Mouse (Mus musculus): ENCODE data around the gene Ndufa12.

The Ndufa12 gene

GRCm38 (mm10) chr10:94230172-94230981 is 31.9 kb downstream of the Ndufa12 start:
- DNase-seq (ENCODE audit: low spot score) = no peak

- DNase-seq (ENCODE audit: low spot score) = no peak
Measured at GRCm38 (mm10) chr10:94231025-94231424, 32.5 kb downstream of the Ndufa12 start.

DNA sequence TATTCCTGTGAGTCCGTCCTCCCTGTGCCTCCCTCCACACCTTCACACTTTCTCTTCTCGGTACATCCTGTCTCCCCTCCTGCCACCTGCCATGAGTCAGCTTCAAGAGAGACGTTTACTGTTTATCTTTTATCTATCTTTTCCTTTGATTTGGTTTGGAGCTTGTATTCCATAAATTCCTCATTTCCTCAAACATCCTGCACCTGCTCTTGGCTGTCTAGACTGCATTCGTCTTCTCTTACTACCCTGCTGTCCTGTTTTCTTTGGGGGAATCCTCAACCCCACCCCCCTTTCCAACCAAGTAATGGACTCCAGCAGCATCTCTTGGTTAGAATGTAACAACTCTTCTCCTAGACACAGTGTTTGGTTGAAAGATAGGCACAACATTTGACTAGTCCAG is 36.7 kb downstream of the Ndufa12 start:
- no peak for DNase-seq (ENCODE audit: low spot score)

DNA sequence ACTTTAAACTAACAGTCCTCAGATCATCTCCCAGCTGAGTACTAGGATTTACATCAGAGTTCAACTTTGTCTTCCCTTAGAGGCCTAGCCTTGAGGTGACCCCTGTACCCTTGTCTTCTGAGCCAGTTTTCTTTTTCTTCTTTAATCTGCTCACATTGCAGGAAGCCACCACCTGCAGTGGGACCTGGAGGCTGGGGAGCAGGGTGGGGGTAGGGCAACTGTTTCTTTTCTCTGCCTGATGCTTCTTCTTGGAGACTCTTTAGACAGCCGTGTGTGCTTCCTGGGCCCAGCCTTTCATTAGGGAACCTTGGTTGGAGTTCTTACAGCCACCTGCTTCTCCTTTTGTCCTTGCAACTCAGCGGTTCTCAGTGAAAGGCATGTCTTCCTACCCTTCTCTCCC is 42.8 kb downstream of the Ndufa12 start:
- no peak for DNase-seq (ENCODE audit: low spot score)

DNA sequence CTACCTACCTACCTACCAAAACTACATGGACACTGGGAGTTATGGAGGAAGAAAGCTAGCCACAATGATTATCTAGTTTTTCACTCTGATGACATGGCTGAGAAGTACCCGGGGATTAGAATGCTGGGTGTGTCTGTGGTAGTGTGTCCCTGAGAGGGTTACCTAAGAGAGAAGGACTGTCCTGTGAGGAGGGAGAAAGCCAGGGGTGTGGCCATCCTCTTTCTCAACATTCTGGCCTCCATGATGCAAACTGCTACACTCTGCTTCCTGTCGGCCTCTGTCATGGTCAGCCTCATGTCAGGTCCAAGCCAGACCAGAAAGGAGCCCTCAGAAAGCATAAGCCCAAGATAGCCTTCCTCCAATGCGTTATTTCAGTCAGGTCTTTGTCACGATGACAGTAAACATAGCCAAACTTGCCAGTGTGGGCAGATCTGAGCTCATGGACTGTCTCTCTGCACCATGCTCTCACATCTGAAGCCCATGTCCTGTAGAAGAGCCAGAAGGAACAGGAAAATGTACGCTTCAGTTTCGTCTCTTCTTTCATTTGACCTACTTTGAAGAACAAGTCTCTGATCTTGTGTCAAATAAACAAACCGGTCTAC is 49.3 kb downstream of the Ndufa12 start:
- DNase-seq (ENCODE audit: low spot score) = no peak

DNA sequence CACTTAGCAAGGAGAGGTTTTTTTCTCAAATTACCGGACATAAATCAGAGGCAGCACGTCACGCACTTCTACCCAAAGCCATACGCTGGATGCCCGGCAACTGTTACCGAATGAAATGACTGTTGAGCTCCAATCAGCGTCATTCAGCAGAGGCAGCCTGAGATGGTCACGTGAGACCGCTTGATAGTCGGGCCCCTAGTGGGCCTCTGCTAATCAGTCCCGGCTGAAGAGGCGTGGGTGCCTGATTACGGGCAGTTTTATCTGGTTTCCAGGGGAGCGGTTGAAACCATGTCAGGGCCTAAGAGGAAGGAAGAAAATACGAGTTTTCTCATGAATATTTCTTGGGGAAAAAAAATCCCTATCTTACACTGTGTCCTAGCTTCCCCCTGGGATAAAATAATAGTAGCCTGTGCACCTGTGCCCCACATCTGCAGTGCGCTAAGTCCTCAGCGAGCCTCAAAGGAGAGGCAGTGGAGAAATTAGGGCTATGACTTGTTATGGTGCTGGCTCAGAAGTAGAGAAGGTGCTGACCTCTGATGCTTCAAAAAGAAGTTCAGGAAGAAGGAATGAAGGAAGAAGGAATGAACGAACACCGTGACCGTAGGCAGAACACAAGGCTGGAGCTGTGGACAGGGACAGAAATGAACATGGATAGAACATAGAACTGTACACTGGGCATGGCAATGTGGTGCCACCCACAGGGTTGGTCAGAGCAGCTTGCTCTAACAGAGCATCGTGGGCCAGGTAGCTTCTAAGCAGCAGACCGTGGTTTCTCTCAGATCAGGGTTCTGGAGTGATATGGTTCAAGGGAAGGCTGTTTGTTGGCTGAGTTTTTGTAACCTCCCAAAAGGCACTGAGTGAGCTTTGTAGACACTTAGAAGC is 51.3 kb downstream of the Ndufa12 start:
- peak; percentile 16 for DNase-seq (ENCODE audit: low spot score)

DNA sequence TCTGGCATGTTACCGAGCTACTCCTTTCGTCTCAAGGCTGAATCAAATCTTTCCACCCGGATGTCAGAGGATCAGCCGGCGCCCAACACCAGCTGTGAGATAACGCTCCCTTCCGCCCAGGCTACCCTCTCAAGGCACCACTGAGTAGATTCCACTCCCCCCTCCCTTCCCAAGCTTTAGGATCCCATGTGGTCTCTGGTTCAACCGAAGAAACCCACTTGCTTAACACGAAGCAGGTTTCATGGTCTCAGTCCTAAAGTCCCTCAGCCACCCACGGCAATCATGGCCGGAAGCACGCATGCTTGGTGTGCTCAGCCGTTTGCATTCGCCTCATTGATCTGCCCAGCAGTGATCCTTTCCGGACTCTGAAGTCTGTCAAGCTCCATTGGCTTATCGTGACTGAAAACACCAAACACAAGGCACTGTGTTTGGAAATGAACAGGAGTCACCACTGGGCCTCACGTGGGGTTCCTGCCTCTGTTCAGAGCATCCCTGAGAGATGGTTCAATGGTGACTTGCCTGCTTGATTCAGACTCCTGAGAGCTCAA is 54.8 kb downstream of the Ndufa12 start:
- no peak for DNase-seq (ENCODE audit: low spot score)

DNA sequence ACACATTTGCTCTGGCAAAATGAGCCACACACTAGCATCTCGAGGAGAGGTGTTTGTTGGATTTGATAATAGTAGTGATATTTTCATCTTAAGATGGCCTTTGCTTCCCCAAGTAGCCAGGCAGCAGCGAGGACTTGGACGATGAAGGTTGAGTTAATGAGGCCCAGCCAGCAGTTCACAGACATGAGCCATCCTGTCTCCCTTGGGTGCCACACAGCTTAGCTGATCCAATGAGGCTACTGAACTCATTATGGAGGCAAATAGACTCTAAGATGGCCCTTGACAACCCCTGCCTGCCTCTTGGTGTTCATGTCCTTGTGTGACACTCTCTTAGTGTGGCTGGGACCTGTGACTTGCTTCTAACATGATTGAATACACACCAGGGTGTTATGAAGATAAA is 56.2 kb downstream of the Ndufa12 start:
- no peak for DNase-seq (ENCODE audit: low spot score)

GRCm38 (mm10) chr10:94255744-94256143 is 57.2 kb downstream of the Ndufa12 start:
- DNase-seq (ENCODE audit: low spot score) = no peak

GRCm38 (mm10) chr10:94256518-94256917 is 58.0 kb downstream of the Ndufa12 start:
- no peak for DNase-seq (ENCODE audit: low spot score)

DNA sequence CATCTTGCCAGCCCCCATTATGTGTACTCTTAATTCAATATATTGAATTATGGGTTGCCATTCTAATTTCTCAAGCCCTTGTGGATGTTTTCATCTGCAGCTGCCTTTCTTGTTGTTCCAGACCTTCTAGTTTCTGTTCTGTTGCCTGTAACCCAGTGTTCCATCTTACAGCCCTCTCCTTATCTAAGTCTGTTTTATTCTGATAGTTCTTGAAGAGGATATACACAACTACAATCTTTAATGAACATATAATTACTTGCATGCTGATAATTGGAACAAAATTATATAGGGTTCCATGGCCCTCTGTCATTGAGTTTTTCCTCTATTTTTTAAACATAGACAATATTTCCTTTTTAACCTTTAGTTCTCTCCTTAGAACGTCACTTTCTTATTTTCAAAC is 62.0 kb downstream of the Ndufa12 start:
- no peak for DNase-seq (ENCODE audit: low spot score)

GRCm38 (mm10) chr10:94262646-94263045 is 64.1 kb downstream of the Ndufa12 start:
- no peak for DNase-seq (ENCODE audit: low spot score)

DNA sequence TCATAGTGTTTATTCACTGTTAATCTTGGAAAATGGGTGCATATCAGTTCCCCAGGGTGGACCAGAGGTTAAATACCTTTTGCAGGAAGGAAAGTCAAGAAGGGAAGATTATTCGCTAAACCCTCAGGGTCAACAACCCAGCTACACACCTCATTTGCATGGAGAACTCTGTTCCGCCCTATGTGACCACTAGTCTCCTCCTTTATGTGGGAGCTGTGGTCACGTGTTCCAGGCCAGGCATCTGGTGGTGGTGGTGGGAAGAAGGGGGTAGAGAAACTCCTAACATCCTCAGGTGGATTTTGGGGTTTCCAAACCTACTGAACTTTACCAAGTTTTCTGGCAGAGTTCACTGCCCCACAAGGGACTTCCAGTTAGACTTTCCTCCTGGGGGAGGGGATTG is 64.7 kb downstream of the Ndufa12 start:
- no peak for DNase-seq (ENCODE audit: low spot score)

DNA sequence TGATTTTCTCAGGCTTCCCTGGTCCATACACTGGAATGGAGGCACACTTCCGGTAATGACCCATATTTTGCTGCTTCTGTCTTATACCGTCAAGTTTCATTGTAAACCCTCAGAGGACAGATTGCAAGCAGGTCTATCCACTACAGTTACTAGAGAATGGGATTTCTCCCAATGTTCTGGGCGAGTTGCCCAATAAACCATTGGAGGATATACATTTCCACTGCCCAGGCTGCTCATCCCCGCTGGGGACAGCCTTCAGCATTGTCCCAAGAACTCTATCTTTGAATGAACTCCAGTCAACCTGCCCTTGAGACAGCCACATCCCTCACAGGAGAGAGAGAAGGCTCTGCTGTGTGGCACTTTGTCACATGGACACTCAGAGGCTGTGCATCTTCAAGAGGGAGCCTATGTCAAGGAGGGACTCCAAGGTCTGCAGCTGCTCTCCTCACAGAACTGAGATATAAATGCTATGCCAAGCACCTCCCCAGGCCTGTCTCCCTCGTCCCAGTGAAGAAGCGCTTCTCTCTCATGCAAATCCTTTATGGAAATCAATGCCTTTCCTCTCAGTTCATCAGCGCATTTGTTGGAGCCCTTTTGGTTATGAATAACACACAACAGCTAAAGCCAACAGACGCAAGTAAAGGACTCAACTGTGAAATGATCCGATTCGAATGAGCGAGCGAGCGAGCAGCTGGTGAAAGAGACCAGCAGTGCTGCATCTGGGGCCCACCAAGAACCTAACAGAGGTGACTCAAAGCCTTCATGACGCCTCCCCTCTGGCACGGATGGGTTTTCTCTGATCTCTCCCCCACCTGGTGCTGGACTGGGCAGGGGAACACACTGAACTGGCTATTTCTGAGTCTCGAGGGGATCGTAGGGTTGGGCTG is 67.4 kb downstream of the Ndufa12 start:
- no peak for DNase-seq (ENCODE audit: low spot score)
